Mouse (Mus musculus) olfactory bulb, adult 2 months (tissue): ENCODE measurements around the gene Rfwd3.

Experiments
- CTCF ChIP-seq: fragments of 200-500 bp; IDR thresholded peaks from 2 replicates; pipeline ENCODE4 v1.5.1; 2012; ENCODE audit warnings: low read depth, mild to moderate bottlenecking, low read length, moderate library complexity; ENCODE audit not compliant: insufficient read depth
- POLR2A ChIP-seq: fragments of 200-500 bp; IDR thresholded peaks from 2 replicates; pipeline ENCODE4 v1.6.1; 2012; ENCODE audit warnings: mild to moderate bottlenecking, low read depth, low read length, moderate library complexity; ENCODE audit not compliant: insufficient read depth

DNA sequence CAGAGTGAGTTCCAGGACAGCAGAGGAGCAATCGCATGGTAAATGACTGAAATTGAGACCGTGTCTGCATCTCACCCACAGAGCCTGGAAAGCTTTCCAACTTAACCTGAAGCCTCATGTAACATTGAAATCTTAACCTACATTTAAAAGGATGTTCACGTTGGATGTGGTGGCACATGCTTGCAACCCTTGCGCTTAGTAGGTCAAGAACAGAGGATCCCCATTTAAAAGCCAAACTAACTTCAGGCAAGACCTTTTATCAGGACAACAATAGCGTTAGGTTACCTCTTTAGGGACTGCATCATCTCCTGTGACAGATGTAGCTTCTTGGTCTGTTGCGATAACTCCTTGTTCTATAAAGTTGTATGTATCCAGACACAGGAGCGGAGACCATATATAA lies 9.4 kb downstream of the Rfwd3 start:
- TF ChIP-seq CTCF, result no peak
- no peak for TF ChIP-seq POLR2A
